Mouse (Mus musculus): ENCODE measurements at regions not wholly inside any gene's neighbourhood (a gene's known extent, or its start where the extent isn't known, plus 50 kb on each side); places are given as distances from the start of the nearest gene placed in this dataset.

DNA sequence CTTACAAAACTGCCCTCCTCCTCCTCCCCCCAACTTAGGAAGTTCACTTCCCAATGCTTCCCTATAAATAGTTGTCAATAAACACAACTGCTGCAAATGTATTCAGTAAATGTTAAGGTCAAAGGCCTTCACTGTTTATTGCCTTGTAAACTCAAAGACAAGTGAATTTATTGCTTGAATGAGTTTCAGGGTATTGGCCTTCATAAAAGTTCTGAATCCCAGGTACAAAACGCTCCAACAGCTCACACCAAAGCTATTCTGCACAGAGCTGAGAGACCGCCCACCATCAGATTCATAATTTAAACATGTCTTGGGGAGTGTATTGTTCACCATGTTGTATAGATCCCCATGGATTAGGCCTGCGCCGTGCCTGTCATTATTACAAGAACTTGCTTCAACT is 53.9 kb upstream of the Cdkn3 start:
- no peak for DNase-seq (ENCODE audit: low spot score in 2 of 2)

DNA sequence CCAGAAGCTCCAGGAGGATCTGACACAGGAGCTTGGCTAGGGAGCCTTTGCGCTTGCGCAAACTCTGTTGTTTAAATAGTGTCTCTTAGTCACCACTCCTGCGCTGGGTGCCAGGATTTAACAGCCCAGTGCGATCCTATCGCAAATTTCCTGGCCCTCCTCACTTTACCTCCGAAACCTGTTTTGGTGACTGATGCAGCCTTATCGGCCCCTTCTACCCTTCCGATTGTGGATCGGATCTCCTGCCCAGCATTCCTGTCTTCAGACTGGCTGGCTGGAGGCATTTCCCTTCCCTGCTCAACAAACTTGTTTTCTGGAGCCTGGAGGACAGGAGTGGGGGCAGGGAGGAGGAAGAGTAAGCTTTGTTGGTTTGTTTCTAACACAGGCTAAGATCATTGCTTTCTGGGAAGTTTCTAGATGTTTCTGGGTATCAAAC is 56.0 kb upstream of the Cdkn3 start:
- no peak for DNase-seq (ENCODE audit: low spot score in 2 of 2)

DNA sequence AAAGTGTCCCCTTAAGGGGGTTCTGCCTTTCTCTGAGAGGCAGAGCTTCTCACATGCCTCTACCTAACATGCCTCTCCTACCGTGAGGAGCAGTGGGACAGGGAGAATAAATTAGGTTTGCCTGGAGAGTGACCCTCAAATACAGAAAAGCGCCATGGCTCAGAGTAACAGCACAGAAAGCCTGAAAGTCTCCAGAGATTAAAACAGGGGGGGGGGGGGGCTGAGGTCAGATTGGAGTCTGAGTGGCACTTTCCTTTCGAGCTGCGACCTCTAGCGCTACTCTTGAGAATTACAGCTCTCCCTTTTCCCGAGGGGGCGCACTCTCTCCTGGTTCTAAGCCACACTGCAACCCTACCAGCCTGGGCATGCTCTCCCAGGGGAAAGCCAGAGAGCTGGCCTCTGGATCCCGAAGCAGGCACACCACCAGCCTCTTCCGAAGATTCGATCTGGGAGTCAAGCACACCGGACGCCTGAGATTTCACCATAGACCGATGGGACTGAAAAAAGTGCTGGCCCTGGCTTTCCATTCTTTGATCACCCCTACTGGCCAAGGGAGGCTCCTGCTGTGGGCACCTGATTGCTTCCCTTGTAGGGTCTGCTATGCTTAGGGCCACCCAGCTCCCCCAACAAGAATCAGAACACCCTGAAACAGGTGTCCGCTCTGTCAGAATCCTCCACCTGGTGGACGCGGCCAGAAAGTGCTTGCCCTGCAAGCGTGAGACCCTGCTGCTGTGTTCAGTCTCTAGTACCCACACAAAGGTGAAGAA is 57.5 kb upstream of the Cdkn3 start:
- DNase-seq (ENCODE audit: low spot score in 2 of 2): peak; percentile 12 to 55

DNA sequence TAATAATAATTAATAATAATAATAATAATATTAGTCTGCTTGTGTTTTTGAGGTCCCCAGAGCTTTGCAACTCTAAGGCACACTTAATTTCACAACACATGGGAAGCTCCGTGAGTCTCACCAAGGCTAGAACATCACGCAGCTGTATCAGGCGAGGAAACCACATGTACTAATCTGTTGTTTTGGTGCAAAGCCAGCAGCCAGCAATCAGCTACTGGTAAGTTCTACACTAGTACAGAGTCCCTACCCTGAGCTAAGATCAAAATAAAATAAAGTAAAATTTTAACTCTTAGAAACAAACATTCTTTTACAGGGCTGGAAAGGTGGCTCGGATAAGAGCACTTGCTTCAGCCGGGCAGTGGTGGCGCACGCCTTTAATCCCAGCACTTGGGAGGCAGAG is 67.8 kb upstream of the Cdkn3 start:
- no peak for DNase-seq (ENCODE audit: low spot score in 2 of 2)

DNA sequence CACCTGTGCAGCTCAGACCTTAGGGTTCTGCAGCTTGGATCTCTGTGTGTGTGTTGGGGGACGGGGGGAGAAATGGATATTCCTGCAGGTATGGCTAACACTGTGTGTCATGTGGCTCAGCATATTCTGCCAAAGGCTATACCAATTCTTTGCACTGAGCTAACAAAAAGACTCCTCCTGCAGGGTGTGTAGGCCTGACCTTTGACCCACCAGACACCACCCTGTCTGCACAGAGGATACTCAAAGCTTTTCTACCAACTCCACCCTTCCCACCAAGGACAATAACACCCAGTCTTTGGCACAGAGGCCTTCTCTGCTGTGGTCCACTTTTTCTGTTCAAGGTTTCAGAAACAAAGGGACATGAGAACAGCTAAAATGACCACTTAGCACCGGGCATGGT is 68.3 kb upstream of the Cdkn3 start:
- no peak for DNase-seq (ENCODE audit: low spot score in 2 of 2)

DNA sequence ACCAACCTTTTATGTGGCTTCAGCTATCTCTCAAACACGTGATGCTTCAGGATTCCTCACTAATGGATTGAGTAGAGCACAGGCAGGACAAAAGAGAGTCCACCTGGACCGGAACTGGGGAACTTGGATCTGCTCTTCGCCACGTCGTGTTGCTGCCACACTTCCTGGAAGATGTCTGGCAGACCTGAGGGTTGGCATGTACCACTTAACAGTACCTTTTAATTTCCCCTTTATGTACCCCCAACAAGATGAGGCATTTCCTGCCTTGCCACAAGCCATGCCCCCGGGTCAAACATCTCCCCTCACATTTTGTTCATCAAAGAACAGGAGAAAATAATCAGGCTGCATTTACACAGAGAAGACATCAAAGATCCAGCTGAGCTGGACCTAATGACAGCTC is 77.6 kb upstream of the Cdkn3 start:
- no peak for DNase-seq (ENCODE audit: low spot score in 2 of 2)

DNA sequence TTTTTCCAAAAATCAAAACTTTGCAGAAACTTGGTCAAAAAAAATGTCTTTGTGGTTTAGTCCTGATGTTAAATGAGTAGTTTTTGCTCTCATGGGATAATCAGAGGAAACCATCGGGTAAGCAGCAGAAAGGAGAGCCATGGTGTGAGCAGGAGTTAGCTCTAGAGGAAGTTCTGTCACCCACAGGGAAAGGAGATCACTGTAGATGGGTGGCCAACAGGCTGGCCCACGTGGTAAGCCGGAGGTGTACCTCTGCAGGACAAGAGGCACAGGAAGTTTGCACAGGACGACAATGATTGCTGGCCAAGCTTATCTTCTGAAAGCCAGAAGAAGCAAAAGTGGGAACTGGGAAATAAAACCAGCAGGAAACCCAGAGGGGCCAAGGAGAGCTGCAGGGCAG is 81.4 kb upstream of the Cdkn3 start:
- DNase-seq (ENCODE audit: low spot score in 2 of 2): no peak

DNA sequence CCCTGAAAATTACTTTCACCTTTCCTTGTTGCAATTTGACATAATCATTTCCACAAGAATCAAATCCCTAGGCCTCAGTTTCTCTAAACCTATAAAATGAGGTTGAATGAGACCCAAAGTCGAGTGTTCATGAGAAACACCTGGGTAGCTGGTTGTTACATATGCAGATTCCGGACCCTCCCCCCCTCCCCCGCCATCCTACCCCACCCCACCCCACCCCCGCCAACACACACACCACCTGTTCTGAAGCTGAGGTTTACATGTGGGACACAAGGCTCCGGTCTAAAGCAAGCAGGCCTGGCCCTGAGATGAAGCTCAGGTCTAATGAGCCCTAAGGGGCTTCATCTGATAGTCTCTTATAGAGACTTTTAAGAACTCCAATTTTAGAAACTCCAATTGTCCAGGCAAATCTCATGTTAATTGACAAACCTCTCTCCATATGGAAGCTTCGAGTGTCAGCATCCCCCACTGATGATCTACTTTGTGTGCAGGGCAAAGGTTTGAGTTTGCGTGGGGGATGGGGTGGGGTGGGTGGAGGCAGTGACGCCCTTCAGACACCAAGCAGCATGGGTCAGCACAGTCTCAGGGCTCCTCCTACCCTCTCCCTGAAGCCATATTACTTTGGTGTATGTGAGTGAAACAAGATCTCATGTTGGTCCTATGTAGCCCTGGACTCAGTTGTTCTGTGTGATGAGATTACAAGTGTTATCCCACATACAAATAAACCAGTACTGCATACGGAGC is 88.7 kb upstream of the Cdkn3 start:
- no peak for DNase-seq (ENCODE audit: low spot score in 2 of 2)

DNA sequence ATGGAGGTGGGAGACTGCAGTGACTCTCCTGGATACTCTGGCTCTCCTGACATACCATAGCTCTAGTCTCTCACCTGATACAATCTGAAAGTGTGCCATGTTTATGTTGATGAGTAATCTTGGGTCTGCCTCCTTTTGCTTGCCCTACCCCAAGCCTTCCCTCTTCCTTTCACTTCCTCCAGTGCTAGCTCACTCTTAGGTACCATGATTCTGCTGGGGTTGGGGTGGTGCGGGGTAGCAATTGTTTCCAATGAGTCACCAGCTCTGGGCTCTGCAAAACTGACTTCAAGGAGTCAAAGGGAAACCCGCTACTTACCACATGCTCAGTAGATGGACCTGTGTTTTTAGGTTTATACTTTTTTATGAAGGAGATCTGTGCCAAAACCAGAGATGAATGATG is 89.3 kb upstream of the Cdkn3 start:
- DNase-seq (ENCODE audit: low spot score in 2 of 2): no peak

DNA sequence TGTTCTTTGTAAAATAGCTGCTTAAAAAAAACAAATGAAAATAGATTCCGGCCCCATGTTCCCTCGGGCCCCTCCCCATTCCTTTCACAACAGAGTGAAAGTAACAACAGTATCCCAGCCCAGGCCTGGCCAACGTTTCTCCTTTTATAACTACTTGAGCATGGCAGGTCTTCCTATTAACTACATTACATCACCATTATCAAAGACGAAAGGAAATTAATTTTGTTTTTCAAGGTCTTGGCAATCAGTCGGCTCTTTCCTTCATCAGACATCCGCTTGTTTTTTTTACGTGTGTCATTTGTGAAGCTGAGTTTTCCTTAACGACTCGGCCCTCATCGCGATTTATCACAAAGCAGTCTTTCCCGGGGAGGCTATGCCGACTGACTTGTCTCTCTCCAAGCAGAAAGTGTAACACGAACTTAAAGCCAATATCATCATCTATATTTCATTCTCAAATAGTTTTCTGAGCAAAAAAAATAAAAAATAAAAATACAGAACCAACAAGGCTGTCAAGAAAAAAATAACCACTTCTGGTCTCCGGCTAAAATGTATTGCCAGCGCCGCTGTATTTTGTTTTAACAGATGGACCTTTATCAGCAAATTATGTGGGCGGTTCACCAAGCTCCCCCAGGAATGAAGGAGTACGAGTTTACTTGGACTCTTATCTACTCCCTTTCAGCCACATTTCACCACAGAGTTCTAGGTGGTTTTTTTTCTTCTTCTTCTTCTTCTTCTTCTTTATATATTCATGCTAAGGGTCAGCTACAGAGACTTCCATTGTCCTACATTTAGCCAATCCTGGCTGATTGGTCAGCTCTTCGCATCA is 89.9 kb upstream of the Cdkn3 start:
- DNase-seq (ENCODE audit: low spot score in 2 of 2): no peak

DNA sequence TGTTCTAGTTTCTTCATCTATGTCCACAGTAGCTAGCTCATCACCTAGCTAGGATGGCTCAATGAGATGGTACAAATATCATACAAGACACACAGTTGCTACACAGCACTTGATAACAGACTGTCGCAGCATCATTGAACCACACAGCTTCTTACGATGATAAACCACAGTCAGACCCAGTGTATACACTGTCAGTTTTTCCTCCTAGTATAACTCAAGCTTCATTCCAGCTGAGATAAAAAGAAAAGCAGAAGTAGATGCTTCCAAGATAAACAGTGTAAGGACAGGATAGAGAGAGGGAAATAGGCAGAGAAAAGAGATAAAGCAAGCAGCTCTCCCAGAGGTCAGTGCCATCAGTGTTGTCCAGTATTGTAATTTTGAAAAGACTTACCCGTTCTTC is 92.1 kb upstream of the Cdkn3 start:
- no peak for DNase-seq (ENCODE audit: low spot score in 2 of 2)

DNA sequence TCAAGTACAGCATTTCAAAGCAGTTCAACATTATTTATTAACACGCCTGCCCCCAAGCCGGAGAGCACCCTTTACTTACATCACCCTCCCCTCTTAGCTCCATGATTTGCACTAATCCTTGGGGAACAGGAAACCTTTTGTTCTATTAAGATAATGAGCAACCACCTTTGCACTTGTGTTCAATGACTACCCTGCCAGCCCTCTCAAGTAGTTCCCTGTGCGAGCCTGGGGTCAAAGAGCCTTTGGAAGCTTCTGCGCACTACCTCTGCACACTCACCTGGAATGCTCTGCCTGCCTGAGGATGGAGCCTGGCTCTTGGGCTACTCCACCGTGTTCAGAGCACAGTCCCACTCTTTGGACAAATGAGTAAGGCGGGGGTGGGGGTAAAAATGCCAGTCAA is 96.0 kb upstream of the Cdkn3 start:
- DNase-seq (ENCODE audit: low spot score in 2 of 2): no peak

DNA sequence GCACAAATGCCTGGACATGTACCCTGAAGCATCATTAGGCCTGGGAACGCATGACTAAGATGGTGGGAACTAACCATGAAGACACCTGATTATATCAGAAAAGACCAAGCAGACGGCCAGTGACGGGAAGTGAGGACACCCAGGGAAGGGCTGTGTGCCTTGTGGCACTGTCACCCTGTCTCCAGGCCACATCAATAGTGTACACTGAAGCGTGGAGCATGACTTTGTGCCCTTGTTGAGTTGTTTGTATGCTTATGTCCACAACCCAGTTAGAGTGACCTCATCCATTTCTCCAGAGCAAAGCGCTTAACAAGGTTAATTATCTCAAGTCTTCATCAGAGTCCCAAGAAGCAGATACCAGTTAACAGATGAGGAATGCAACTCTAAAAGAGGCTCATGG is 96.8 kb upstream of the Cdkn3 start:
- no peak for DNase-seq (ENCODE audit: low spot score in 2 of 2)

DNA sequence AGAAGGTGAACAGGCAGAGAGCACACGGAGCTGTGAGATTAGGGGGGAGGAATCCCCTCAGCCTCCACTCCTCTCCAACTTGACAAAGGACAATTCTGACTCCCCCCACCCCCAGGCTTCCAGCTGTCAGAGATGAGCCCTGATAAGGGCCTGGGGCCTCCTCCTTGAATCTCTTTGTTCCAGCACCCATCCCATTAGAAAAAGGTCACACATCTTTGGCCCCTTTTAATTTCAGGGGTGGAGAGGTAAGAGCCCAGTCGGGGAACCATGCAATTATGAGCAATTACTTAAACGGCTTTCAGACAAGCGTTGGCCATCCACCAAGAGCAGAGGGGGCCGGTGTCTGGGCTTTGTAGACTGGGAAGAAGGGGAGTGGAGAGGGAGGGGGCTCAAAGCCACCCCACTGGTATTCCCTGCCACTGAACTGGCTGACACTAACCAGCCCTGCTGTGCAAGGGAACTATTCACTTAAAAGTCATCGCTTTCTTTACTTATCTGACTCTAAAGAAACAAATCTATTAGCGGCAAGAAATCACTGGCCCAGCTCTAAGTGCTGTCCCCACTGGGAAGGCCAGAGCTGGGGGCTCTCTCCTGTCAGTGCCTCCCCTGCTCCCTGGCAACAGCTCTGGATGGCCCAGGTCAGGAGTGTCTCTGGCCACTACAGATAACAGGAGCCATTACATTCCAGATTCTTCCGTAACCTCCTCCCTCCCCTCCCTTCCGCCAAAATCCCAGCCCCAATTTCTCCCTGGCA is 98.4 kb upstream of the Cdkn3 start:
- no peak for DNase-seq (ENCODE audit: low spot score in 2 of 2)

DNA sequence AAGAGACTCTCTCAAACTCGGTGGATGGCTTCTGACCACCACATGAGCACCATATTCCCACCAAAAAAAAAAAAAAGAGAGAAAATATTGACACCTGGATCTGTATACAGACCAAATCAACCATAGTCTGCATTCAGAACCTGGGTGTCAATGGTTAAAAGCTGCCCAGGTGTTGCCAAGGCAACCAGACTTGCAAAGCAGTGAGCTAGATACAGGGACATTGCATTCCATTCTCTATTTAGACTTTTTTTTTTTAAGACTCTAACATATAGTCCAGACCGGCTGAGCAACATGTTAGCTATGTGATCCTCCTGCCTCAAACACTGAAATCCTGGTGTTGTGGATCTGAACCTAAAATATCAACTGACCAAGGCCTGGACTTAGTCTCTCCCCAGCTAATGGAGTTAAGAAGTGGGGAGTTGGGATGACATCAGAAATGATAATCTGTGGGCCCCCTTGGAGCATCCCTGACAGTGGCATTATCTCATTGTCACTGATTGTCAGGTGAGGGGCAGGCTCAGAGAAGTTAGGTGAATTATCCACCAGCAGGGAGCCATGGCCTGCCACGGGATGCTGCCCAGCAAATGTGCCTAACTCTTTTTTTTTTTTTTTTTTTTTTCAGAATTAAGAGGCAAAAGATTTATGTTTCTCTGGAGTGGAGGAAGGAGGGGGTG is 99.1 kb upstream of the Cdkn3 start:
- no peak for DNase-seq (ENCODE audit: low spot score in 2 of 2)

DNA sequence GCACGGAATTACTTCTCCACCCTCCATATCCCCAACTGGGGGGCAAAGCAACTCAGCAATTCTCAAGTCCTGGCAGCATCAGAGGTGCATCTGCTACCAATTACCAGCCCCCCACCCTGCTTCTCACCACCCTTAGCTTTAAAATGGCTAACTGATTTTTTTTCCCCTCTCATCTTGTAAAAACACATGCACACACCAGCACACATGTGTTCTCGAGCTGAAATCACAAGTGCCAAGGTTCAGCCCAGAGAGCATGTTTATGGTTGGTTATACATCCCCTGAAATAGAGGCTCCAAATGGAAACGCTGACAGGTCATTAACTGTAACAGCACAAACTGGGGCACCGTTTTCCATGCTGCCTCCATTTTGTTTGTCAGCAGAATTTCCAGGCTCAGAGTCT is 101.0 kb upstream of the Cdkn3 start:
- DNase-seq (ENCODE audit: low spot score in 2 of 2): no peak

DNA sequence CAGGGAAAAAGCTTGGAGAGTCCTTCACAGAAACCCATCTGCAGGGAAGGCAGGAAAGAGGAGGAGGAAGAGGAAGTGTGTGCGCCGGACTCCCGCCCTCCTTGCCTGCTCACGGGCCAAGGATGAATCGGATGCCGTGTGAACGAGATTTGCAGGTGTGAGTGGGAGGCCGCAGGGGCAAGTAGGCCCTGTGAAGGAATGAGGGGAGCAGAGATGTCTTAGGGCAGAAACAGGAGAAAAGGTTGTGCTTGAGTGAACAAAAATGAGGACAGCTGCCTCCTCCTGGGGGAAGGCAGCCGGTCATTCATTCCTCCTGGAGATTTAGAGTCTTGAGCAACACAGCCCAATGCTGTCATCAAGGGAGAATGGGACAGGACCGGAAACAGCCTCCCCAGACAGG is 104.1 kb upstream of the Cdkn3 start:
- no peak for DNase-seq (ENCODE audit: low spot score in 2 of 2)

DNA sequence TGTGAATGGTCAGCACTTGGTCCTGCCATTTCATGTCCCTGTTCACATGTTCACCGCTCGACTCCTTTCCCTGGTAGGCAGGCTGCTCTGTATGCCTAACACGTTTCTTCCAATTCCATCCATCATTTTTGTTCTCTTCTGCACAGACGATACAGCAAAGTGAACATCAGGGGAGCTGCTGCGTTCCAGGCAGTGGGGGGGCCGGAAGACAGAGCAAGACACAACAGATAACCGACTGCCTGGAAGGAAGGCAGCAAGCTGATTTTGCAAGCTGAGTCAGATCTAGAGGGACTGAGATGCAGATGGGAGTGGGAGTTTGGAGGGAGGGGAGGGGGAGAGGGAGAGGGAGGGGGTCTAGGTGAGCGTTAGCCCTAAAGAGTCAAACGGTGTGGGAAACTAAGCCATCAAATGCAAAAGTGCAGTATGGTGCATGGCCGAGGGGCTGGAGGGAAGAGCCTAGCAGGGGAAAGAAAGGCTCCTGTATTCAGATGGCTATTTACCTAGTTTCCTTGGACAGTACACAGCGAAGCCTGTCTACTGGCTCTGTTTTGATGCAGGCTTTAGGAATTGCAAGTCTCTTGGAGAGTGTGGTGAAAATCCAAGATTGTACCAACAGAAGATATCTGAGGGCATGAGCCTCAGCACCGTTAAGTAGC is 112.9 kb upstream of the Cdkn3 start:
- no peak for DNase-seq (ENCODE audit: low spot score in 2 of 2)

DNA sequence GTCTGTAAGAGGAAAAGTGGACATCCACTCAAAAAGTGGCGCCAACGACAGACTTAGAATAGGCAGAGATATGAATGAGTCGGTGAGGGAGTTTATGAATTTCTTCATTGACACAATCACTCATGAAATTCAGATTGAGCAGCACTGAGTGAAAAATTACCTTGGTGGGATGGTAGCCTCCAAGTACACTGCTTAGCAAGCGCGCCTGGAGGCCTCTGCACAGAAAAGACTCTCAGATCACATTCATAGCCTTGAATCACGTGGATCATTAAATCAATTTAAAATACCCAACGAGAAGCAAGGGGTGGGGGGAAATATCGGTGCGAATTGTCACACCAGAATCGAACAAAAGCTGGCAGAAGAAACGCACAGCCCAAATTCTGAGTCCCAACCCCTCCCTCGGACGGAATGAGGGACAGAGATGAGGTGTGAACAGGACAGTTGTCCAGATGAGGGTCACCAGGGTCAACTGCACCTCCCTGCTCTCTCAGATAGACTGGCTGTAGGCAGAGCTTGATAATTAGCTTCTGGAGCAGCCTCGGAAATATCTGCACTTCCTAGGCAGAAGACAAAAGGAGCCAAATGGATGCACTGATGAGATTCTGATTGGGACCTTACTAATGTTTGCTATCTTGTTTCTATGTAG is 113.5 kb upstream of the Cdkn3 start:
- DNase-seq (ENCODE audit: low spot score in 2 of 2): no peak

DNA sequence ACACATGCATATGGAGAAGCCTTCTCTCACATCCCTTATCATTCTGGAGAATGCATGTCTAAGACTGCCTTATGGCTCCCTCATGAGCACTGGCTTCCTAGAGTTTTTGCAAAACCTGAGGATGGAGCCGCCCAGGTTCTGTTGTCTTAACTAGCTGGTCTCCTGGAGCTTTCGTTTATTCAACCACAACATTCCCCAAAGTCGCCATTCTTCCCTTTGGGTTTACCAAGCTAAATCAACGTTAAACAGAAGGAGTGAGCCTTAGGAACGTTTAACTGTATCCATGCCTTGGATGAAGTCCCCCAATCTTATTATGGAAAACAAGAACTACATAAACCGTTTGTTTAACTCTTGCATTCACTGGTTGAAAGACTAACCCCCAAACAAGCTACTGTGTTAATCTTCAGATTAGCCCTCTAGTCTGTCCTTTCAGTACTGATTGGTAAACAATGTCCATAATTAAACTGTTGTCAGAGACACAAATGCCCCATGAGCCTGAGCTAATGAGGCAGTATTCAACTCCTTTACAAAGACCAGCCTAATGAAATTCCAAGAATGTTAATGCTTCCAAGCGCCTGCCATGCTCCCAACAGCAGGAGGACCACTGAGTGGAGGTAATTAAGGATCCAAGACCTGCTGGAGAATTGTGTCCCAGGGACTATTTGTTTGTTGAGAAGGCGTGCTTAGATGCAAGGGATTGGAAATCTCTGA is 121.1 kb upstream of the Cdkn3 start:
- DNase-seq (ENCODE audit: low spot score in 2 of 2): no peak
